Mouse (Mus musculus): ENCODE measurements around the gene Prep.

DNA sequence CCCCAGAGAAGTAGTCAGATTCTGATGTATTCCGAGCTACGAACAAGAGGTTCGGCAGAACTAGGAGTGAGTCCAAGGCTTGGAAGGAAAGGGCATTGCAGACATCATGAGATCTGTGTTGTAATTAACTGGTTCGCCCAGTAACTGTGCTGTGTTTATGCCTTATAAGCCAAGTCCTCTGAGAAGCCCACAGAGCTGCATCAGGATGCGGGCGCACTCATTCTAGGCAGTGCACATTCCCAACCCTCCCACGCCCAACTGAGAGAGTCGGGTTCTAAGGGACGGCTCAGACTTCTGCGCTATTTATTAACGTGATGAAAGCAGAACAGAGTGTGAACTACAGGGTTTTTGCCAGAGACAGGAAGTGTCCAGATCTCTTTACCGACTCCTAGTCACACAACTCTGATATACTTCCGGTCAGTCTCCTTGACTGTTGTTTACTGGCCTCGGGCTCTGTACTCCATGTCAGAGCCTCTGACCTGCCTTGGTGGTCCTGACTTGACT, 87.6 kb downstream of the Prep start:
- TF ChIP-seq CTCF (IDR thresholded peaks at IDR 0.05; ENCODE audit: borderline replicate concordance, insufficient read depth, low read depth, low read length) (no peak), POLR2A (IDR thresholded peaks at IDR 0.05; ENCODE audit: borderline replicate concordance, insufficient read depth, low read length) (no peak)
